9 mouse cellular contexts compared by ENCODE assay signal in genomic region chr6:128604512-128604911, GRCm38 (mm10). TPM values are rescaled to one million over a fixed set of nuclear protein-coding genes. Genes with fewer than 3 reads are reported as not detected.
DNase-seq lines count a peak whose midpoint lies in the region; ATAC-seq lines count a peak whose summit lies in the region.
"Had no signal": no experiment of that assay in that cellular context is flagged by ENCODE, and none has a peak within 500 bp of the region (broad histone marks: within the 10 kb centered on the region; RNA-seq: fewer than 3 reads in every experiment).

No protein-coding gene starts in this region.

- no peak overlapping the region for H3K4me3 ChIP-seq in intestine, embryonic 16.5 days (ENCODE audit: low read length)
- H3K4me3 ChIP-seq in hindbrain, embryonic 13.5 days, result no peak overlapping the region
- H3K4me3 ChIP-seq: midbrain, embryonic 12.5 days had no signal

- no peaks in the 10 kb centered on the region for H3K27me3 ChIP-seq in intestine, embryonic 16.5 days (replicated peaks; ENCODE audit: control insufficient read depth, insufficient read depth, low read length)
- no peaks in the 10 kb centered on the region for H3K27me3 ChIP-seq in splenic B cell, adult 2 months (ENCODE audit: control insufficient read depth, insufficient read depth, low read length, poor library complexity, severe bottlenecking)
- H3K27me3 ChIP-seq in hindbrain, embryonic 13.5 days, result no peaks in the 10 kb centered on the region
- H3K27me3 ChIP-seq: midbrain, embryonic 12.5 days had no signal

- ATAC-seq in intestine, embryonic 16.5 days, result 0 out of 2 replicates have a peak, but pooled peaks have one; percentile 28
- ATAC-seq in hindbrain, embryonic 13.5 days (ENCODE audit: low FRiP score), result no peak

- no peaks in the 10 kb centered on the region for H3K9me3 ChIP-seq in intestine, embryonic 16.5 days (ENCODE audit: control insufficient read depth, low read length)
- no peaks in the 10 kb centered on the region for H3K9me3 ChIP-seq in hindbrain, embryonic 13.5 days
- H3K9me3 ChIP-seq: midbrain, embryonic 12.5 days had no signal

- no peak overlapping the region for H3K27ac ChIP-seq in intestine, embryonic 16.5 days (ENCODE audit: low read length)
- H3K27ac ChIP-seq in hindbrain, embryonic 13.5 days, result no peak overlapping the region
- H3K27ac ChIP-seq: midbrain, embryonic 12.5 days had no signal

- H3K36me3 ChIP-seq in intestine, embryonic 16.5 days (ENCODE audit: control insufficient read depth, insufficient read depth, low read length), result no peaks in the 10 kb centered on the region
- H3K36me3 ChIP-seq in splenic B cell, adult 2 months (ENCODE audit: control insufficient read depth, insufficient read depth, low read length, poor library complexity, severe bottlenecking), result no peaks in the 10 kb centered on the region
- H3K36me3 ChIP-seq in hindbrain, embryonic 13.5 days, result no peaks in the 10 kb centered on the region
- H3K36me3 ChIP-seq: midbrain, embryonic 12.5 days had no signal

- no peak overlapping the region for H3K9ac ChIP-seq in intestine, embryonic 16.5 days (ENCODE audit: low read depth, low read length)
- no peak overlapping the region for H3K9ac ChIP-seq in hindbrain, embryonic 13.5 days
- H3K9ac ChIP-seq: midbrain, embryonic 12.5 days had no signal

- H3K4me2 ChIP-seq in intestine, embryonic 16.5 days (ENCODE audit: low read depth, low read length), result no peak overlapping the region
- H3K4me2 ChIP-seq in hindbrain, embryonic 13.5 days, result no peak overlapping the region
- H3K4me2 ChIP-seq: midbrain, embryonic 12.5 days had no signal

- 40% methylated on average over 5 of the region's 5 CpGs for WGBS in intestine, embryonic 16.5 days
- 49% methylated on average over 5 of the region's 5 CpGs for WGBS in hindbrain, embryonic 13.5 days

- H3K4me1 ChIP-seq in intestine, embryonic 16.5 days (ENCODE audit: control insufficient read depth, insufficient read depth, low read length), result 0 out of 2 replicates have a peak, but pooled peaks cover 4% of the 10 kb centered on the region
- H3K4me1 ChIP-seq in hindbrain, embryonic 13.5 days (replicated peaks), result peaks cover 10% of the 10 kb centered on the region

- DNase-seq in gastrocnemius, adult 18-20 months (ENCODE audit: low spot score), result peak; percentile 8
- DNase-seq in gastrocnemius, adult 8-10 months (ENCODE audit: low spot score in 2 of 2), result no peak
- DNase-seq in thymus, postnatal 0 days (ENCODE audit: low spot score), result peak; percentile 43
- no peak for DNase-seq in thymus, adult 18-20 months
- DNase-seq in splenic B cell, adult 2 months (ENCODE audit: low read depth, low spot score), result peak; percentile 73
- DNase-seq in thymus, postnatal 25 days, result no peak

RNA-seq across cellular contexts. Expression of gene Klrb1a, which starts 18.8 kb away (rescaled TPM):
- total RNA-seq in gastrocnemius, adult 18-20 months (2021), result not detected
- not detected for total RNA-seq in gastrocnemius, adult 8-10 months (2022)
- polyA plus RNA-seq in thymus, postnatal 0 days (2015; fragmentation: Nextera tagmentation; extraction: Ambion mirVana), result 1.1 and 1.5 TPM in 2 replicates
- polyA plus RNA-seq in intestine, embryonic 16.5 days (2015; fragmentation: Nextera tagmentation; extraction: Ambion mirVana), result not detected in 2 replicates
- polyA plus RNA-seq in hindbrain, embryonic 13.5 days (2015; fragmentation: Nextera tagmentation; extraction: Ambion mirVana), result not detected in 2 replicates
- polyA plus RNA-seq: midbrain, embryonic 12.5 days had no signal

RNA-seq across cellular contexts. Expression of gene A2ml1, which starts 23.1 kb away (rescaled TPM):
- total RNA-seq in gastrocnemius, adult 18-20 months (2021), result not detected
- not detected for total RNA-seq in gastrocnemius, adult 8-10 months (2022)
- polyA plus RNA-seq in thymus, postnatal 0 days (2015; fragmentation: Nextera tagmentation; extraction: Ambion mirVana), result 0.84 and 0.94 TPM in 2 replicates
- 2.5 and 3.1 TPM in 2 replicates for polyA plus RNA-seq in intestine, embryonic 16.5 days (2015; fragmentation: Nextera tagmentation; extraction: Ambion mirVana)
- 0.42 and 0.89 TPM in 2 replicates for polyA plus RNA-seq in hindbrain, embryonic 13.5 days (2015; fragmentation: Nextera tagmentation; extraction: Ambion mirVana)
- polyA plus RNA-seq: midbrain, embryonic 12.5 days had no signal

RNA-seq across cellular contexts. Expression of gene Clec2h, which starts 57.7 kb away (rescaled TPM):
- not detected for total RNA-seq in gastrocnemius, adult 18-20 months (2021)
- total RNA-seq in gastrocnemius, adult 8-10 months (2022), result not detected
- polyA plus RNA-seq in thymus, postnatal 0 days (2015; fragmentation: Nextera tagmentation; extraction: Ambion mirVana), result not detected in 2 replicates
- polyA plus RNA-seq in intestine, embryonic 16.5 days (2015; fragmentation: Nextera tagmentation; extraction: Ambion mirVana), result 26.4 and 41.6 TPM in 2 replicates
- polyA plus RNA-seq in hindbrain, embryonic 13.5 days (2015; fragmentation: Nextera tagmentation; extraction: Ambion mirVana), result not detected in 2 replicates
- polyA plus RNA-seq: midbrain, embryonic 12.5 days had no signal

Comparison
In these comparisons a context has a peak if more than half of its experiments do, and no peak if none do; other contexts are left out.
1. DNase-seq: peak in gastrocnemius, adult 18-20 months (single experiment), thymus, postnatal 0 days (single experiment) and splenic B cell, adult 2 months (single experiment); none in gastrocnemius, adult 8-10 months (0 of 2), thymus, adult 18-20 months (0 of 2) and thymus, postnatal 25 days (single experiment).
2. RNA of gene Clec2h, which starts 57.7 kb away (polyA plus RNA-seq): 26.4 to 41.6 TPM in intestine, embryonic 16.5 days; not detected in thymus, postnatal 0 days and not detected in hindbrain, embryonic 13.5 days; every median in the first group is over 10 times any median in the second.